Mouse (Mus musculus) intestine, postnatal 0 days (tissue): ENCODE results near the gene Nr4a3. TPM values are rescaled to one million over a fixed set of nuclear protein-coding genes. Genes with fewer than 3 reads are reported as not detected.
A peak's percentile ranks its signal among the peaks of the same experiment; 100 is the strongest.

Experiments
- ATAC-seq: fragments of 200-750 bp; cut with Nextera tagmentation; 2 replicates; pipeline ENCODE4 v1.8.0; 2017; ENCODE audit warnings: mild to moderate bottlenecking, moderate TSS enrichment, moderate library complexity
- H3K27ac ChIP-seq: fragments of 300-500 bp; sonication (generic); 2 replicates; pipeline ENCODE4 v1.5.1; 2014; ENCODE audit warnings: mild to moderate bottlenecking, low read depth, low read length, moderate library complexity
- H3K27me3 ChIP-seq: fragments of 300-500 bp; sonication (generic); replicated peaks from 2 replicates; pipeline ENCODE4 v1.6.1; 2014; ENCODE audit warnings: low read length, mixed read lengths; ENCODE audit not compliant: control insufficient read depth, insufficient read depth
- H3K36me3 ChIP-seq: fragments of 300-500 bp; sonication (generic); 2 replicates; pipeline ENCODE4 v1.6.1; 2014; ENCODE audit warnings: mild to moderate bottlenecking, moderate library complexity; ENCODE audit not compliant: control insufficient read depth, insufficient read depth
- H3K4me1 ChIP-seq: fragments of 300-500 bp; sonication (generic); replicated peaks from 2 replicates; pipeline ENCODE4 v1.6.1; 2014; ENCODE audit warnings: antibody characterized with exemption, low read length, mixed read lengths; ENCODE audit not compliant: control insufficient read depth, insufficient read depth
- H3K4me2 ChIP-seq: fragments of 300-500 bp; sonication (generic); replicated peaks from 2 replicates; pipeline ENCODE4 v1.6.1; 2014; ENCODE audit warnings: low read depth, mild to moderate bottlenecking, moderate library complexity
- H3K4me3 ChIP-seq: fragments of 300-500 bp; sonication (generic); 2 replicates; pipeline ENCODE4 v1.5.1; 2014; ENCODE audit warnings: low read depth, low read length
- H3K9ac ChIP-seq: fragments of 300-500 bp; sonication (generic); 2 replicates; pipeline ENCODE4 v1.6.1; 2014; ENCODE audit warnings: mild to moderate bottlenecking, low read depth, low read length
- H3K9me3 ChIP-seq: fragments of 300-500 bp; sonication (generic); 2 replicates; pipeline ENCODE4 v1.6.1; 2016; ENCODE audit warnings: mixed run types; ENCODE audit not compliant: control insufficient read depth
- CTCF ChIP-seq: sonication (generic); IDR thresholded peaks from 2 replicates; pipeline ENCODE4 v1.5.1; 2016; ENCODE audit warnings: low read depth, mild to moderate bottlenecking, control low read depth, antibody characterized with exemption, moderate library complexity
- WGBS: fragments of 180-500 bp; shearing (Covaris S2); extraction: QIAGEN DNeasy Blood & Tissue Kit; methylation state at CpG from one replicate; pipeline ENCODE4 v1.1.7; 2014; 5-methylcytosine and 5-hydroxymethylcytosine counted together
- polyA plus RNA-seq: library from polyadenylated mRNA; unstranded; fragments of >200 nt; fragmentation: Nextera tagmentation; extraction: Ambion mirVana; gene quantifications from 2 replicates; pipeline ENCODE4 v1.2.1, GENCODE M21; 2015

Gene Nr4a3
- polyA plus RNA-seq, 1 experiment from 2014 or later: 0.27 TPM

- no peaks in the 10 kb centered on the region for H3K36me3 ChIP-seq
- no peak for ATAC-seq
- H3K9me3 ChIP-seq: no peaks in the 10 kb centered on the region
- no peak overlapping the region for H3K27ac ChIP-seq
- no peak overlapping the region for H3K4me2 ChIP-seq
- no peak overlapping the region for H3K4me3 ChIP-seq
- H3K4me1 ChIP-seq: no peaks in the 10 kb centered on the region
- no peaks in the 10 kb centered on the region for H3K27me3 ChIP-seq
- no peak for TF ChIP-seq CTCF
- no peak overlapping the region for H3K9ac ChIP-seq
- 90% methylated on average over 6 of the region's 6 CpGs for WGBS
Measured at GRCm38 (mm10) chr4:48107086-48107485, 62.1 kb downstream of the Nr4a3 start.

GRCm38 (mm10) chr4:48108591-48108990 is 63.6 kb downstream of the Nr4a3 start:
- ATAC-seq: no peak

GRCm38 (mm10) chr4:48110331-48110730 is 65.4 kb downstream of the Nr4a3 start:
- no peaks in the 10 kb centered on the region for H3K4me1 ChIP-seq
- H3K9ac ChIP-seq: no peak overlapping the region
- no peak overlapping the region for H3K4me3 ChIP-seq
- H3K4me2 ChIP-seq: no peak overlapping the region
- no peak for TF ChIP-seq CTCF
- 64% methylated on average over 3 of the region's 3 CpGs for WGBS
- no peak overlapping the region for H3K27ac ChIP-seq
- no peaks in the 10 kb centered on the region for H3K9me3 ChIP-seq
- H3K36me3 ChIP-seq: no peaks in the 10 kb centered on the region
- H3K27me3 ChIP-seq: no peaks in the 10 kb centered on the region
- ATAC-seq: no peak

More at GRCm38 (mm10) chr4:48108591-48108990, 63.6 kb downstream of the Nr4a3 start:
- Histone ChIP-seq H3K9me3 (no peaks in the 10 kb centered on the region), H3K4me2 (no peak overlapping the region), H3K4me3 (no peak overlapping the region), H3K27me3 (no peaks in the 10 kb centered on the region), H3K4me1 (no peaks in the 10 kb centered on the region), H3K9ac (no peak overlapping the region), H3K27ac (no peak overlapping the region), H3K36me3 (no peaks in the 10 kb centered on the region)
- WGBS: 67% methylated on average over 2 of the region's 2 CpGs
- TF ChIP-seq CTCF: peak; percentile 42

- no peak overlapping the region for H3K4me3 ChIP-seq
- H3K4me1 ChIP-seq: no peaks in the 10 kb centered on the region
- H3K27ac ChIP-seq: no peak overlapping the region
- 53% methylated on average over 4 of the region's 4 CpGs for WGBS
- H3K4me2 ChIP-seq: no peak overlapping the region
- no peaks in the 10 kb centered on the region for H3K9me3 ChIP-seq
- H3K9ac ChIP-seq: no peak overlapping the region
- TF ChIP-seq CTCF: peak; percentile 62
- ATAC-seq: no peak
- H3K36me3 ChIP-seq: no peaks in the 10 kb centered on the region
- H3K27me3 ChIP-seq: no peaks in the 10 kb centered on the region
Measured at GRCm38 (mm10) chr4:48116191-48116590, 71.2 kb downstream of the Nr4a3 start.

GRCm38 (mm10) chr4:48124416-48124772 is 79.4 kb downstream of the Nr4a3 start:
- peak overlapping the region; percentile 90 for H3K4me3 ChIP-seq
- 0 out of 2 replicates have a peak overlapping the region, but pooled peaks have one; percentile 92 for H3K9ac ChIP-seq
- H3K9me3 ChIP-seq: no peaks in the 10 kb centered on the region
- no peaks in the 10 kb centered on the region for H3K36me3 ChIP-seq
- TF ChIP-seq CTCF: no peak
- H3K27ac ChIP-seq: no peak overlapping the region
- peak overlapping the region; percentile 88 for H3K4me2 ChIP-seq
- H3K4me1 ChIP-seq: no peaks in the 10 kb centered on the region
- WGBS: 4% methylated on average over 9 of the region's 9 CpGs
- ATAC-seq: peak; percentile 69
- H3K27me3 ChIP-seq: no peaks in the 10 kb centered on the region

- Histone ChIP-seq H3K27ac (peak within 1 kb of the TSS; percentile 60), H3K36me3 (no peaks in the 10 kb centered on the region), H3K27me3 (no peaks in the 10 kb centered on the region), H3K4me2 (peak within 1 kb of the TSS; percentile 88), H3K9ac (peak within 1 kb of the TSS; percentile 92), H3K9me3 (no peaks in the 10 kb centered on the region), H3K4me1 (no peaks in the 10 kb centered on the region), H3K4me3 (peak within 1 kb of the TSS; percentile 90)
- 1% methylated on average over 48 of the region's 58 CpGs for WGBS
- ATAC-seq: peak; percentile 99
- TF ChIP-seq CTCF: no peak
Measured at GRCm38 (mm10) chr4:48124773-48125469, 80.0 kb downstream of the Nr4a3 start, which contains the start of gene Stx17. Gene Stx17, plus strand, starts transcription at chr4:48124915.
